8 mouse cellular contexts compared by ENCODE assay signal in the genomic region with DNA sequence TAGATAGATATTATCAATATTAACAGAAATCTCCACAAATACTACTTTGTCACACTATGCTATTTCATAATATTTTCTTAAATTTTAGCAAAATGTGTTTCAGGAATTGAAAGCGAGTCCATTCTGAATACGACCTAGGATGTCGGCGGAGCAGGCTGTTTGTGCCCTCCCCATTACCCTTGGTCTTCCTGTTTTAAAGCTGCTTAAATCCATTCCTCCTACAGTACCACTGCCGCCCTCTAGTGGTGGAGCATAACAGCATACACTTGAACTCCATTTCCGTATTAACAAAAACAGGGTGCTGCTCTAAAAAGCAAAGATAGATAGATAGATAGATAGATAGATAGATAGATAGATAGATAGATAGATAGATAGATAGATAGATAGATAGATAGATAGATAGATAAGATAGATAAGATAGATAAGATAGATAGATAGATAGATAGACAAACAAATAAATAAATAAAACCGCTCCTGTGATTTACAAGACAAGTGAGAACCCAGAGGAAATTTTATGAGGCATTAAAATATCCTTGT. TPM values are rescaled to one million over a fixed set of nuclear protein-coding genes. Genes with fewer than 3 reads are reported as not detected.
A peak's percentile ranks its signal among the peaks of the same experiment; 100 is the strongest.
DNase-seq lines count a peak whose midpoint lies in the region.

No protein-coding gene starts in this region.

- DNase-seq in CD4-positive, CD25-positive, alpha-beta regulatory T cell, adult 2 months (ENCODE audit: low read depth, low spot score) = peak; percentile 94
- DNase-seq in WW6 (ENCODE audit: low read depth, low spot score) = peak; percentile 38
- DNase-seq in cerebellum, postnatal 4 days (ENCODE audit: low spot score in 2 of 2) = peak; percentile 40 to 65
- DNase-seq in gastrocnemius, postnatal 14 days = peak; percentile 78
- peak; percentile 86 to 87 for DNase-seq in kidney, postnatal 4 days
- peak; percentile 75 to 82 for DNase-seq in lung, adult 18-20 months
- peak; percentile 67 for DNase-seq in right cerebral cortex, adult 18-20 months
- peak; percentile 37 to 46 for DNase-seq in urinary bladder, adult 18-20 months (ENCODE audit: low spot score in 2 of 2)

- intact Hi-C loops in gastrocnemius, postnatal 14 days (cut with DNase I; ENCODE audit: low total_unique reads) = loop anchor here (10.0 kb wide), 1 partner anchor 182 kb away; no protein-coding TSS in a partner anchor

RNA-seq across cellular contexts. Expression of a gene that starts 17.2 kb away (rescaled TPM):
- total RNA-seq in gastrocnemius, postnatal 14 days (2021) = 1 to 10 TPM in 1 of 2 experiments, under 1 TPM in 1; 0.93 to 1.7 TPM

RNA-seq across cellular contexts. Expression of a gene that starts 26.5 kb away (rescaled TPM):
- 1 to 10 TPM; 1.4 to 1.5 TPM for total RNA-seq in gastrocnemius, postnatal 14 days (2021)

Comparison
In these comparisons a context has a peak if more than half of its experiments do, and no peak if none do; other contexts are left out.
1. Peak in every context shown above with its lines: DNase-seq.
2. DNase-seq: peak in every context shown above with its lines; median percentile 94 in CD4-positive, CD25-positive, alpha-beta regulatory T cell, adult 2 months; 86 in kidney, postnatal 4 days; 78 in lung, adult 18-20 months; 78 in gastrocnemius, postnatal 14 days; 67 in right cerebral cortex, adult 18-20 months; 52 in cerebellum, postnatal 4 days; 42 in urinary bladder, adult 18-20 months; 38 in WW6.